Mouse (Mus musculus) hematopoietic stem cell, adult 5-6 weeks (primary cell): Measurements from ENCODE around the gene Cryab. TPM values are rescaled to one million over a fixed set of nuclear protein-coding genes. Genes with fewer than 3 reads are reported as not detected.

ENCODE experiments used
- ATAC-seq, 2 experiments: fragments of 125-278 bp in 1 of 2; replicated peaks in 1 of 2; 2 replicates each; pipeline ENCODE4 v1.8.0; 2016 to 2017; ENCODE audit warnings: inconsistent platforms in 2 of 2, mild to moderate bottlenecking in 2 of 2, moderate number of reproducible peaks in 2 of 2, low read depth in 1 of 2, moderate TSS enrichment in 1 of 2; ENCODE audit not compliant: low FRiP score in 2 of 2, poor library complexity in 2 of 2, severe bottlenecking in 2 of 2, insufficient read depth in 1 of 2, low TSS enrichment in 1 of 2
- total RNA-seq: library from RNA; stranded (forward); fragments of 172-1452, 232-1000 nt; gene quantifications from 2 replicates; pipeline ENCODE4 v1.2.3, GENCODE M21; 2017

Gene Cryab
- total RNA-seq, 1 experiment from 2014 or later, result 0.84 TPM

DNA sequence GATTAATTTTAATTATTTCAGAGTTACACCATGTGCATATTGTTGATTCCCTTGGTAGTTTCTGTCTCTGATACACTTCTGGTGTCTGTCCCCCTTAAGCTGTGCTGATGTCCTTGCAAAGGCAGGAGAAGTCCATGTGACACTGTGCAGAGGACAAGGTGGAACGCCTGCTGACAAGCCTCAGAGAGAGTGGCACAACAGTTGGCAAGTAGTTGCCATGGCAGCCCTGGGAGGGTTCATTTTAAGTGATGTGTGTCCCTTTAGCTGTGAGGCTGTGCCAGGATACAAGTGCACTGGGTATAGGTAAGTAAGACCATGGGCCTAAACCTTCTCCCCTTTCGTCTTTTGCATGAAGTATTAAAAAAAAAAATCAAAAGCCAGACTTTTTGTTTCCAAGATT lies 18.9 kb downstream of the Cryab start:
- ATAC-seq, result no peak

DNA sequence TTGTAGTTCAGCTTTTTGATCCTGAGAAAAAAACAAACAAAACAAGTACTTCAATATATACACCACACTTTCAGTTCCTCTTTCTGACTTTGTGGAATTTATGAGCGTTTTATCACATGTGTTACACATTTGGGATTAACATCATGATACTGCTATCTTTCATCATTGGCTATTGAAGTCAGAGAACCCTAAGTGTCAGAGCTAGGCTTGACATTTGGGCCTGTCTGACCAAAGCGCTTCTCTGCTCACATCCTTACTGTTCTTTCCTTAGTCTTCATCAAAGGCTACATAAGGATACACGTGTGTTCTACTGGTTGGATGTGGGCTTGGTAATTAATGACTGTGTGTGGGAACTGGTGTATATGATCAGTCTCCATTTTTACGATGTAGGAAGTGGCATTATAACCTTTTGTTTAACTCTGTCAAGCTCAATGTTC lies 22.9 kb downstream of the Cryab start:
- peak; percentile 51 to 62 for ATAC-seq

GRCm38 (mm10) chr9:50774991-50775612 lies 24.0 kb downstream of the Cryab start, which contains the start of the genes Alg9 and 1110032A03Rik:
Gene Alg9, plus strand, starts transcription at chr9:50775019.
Gene 1110032A03Rik, minus strand, starts transcription at chr9:50775520.
- peak; percentile 63 to 75 for ATAC-seq

GRCm38 (mm10) chr9:50775662-50776126 lies 24.6 kb downstream of the Cryab start:
- peak; percentile 17 to 42; a peak in 1 of 4 replicates for ATAC-seq

- ATAC-seq, result no peak
These were observed 25.1 kb downstream of the Cryab start for GRCm38 (mm10) chr9:50776162-50776760.

GRCm38 (mm10) chr9:50782155-50782554 lies 31.0 kb downstream of the Cryab start:
- ATAC-seq, result peak in 1 of 2 experiments; percentile 53; a peak in 1 of 4 replicates

GRCm38 (mm10) chr9:50795266-50795665 lies 44.1 kb downstream of the Cryab start:
- ATAC-seq, result no peak

- ATAC-seq, result no peak
These were observed 45.7 kb downstream of the Cryab start for GRCm38 (mm10) chr9:50796776-50797175.

GRCm38 (mm10) chr9:50797641-50798040 lies 46.5 kb downstream of the Cryab start:
- no peak for ATAC-seq

DNA sequence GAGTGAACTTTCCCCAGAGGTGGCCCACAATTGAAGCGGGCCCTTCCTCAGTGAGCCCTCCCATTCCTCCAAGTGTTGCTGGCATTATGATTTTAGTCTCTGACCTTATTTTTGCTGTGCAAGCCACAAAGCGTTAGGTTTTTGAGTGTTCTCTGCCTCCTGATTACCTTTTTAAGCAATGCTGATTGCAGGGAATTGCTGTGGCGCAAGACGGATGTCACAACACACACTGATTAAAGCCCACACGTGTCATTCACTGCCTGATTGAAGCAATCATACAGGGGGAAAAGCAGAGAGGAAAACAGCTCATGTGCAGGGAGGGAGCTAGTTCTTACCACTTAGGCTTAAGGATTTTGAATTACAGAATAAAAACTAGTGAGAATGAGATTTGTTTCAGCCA lies 47.2 kb downstream of the Cryab start:
- ATAC-seq, result no peak; a peak in 1 of 4 replicates

- ATAC-seq, result peak; percentile 67 to 78; a peak in 3 of 4 replicates
These were observed 49.9 kb downstream of the Cryab start for GRCm38 (mm10) chr9:50800985-50801384.

DNA sequence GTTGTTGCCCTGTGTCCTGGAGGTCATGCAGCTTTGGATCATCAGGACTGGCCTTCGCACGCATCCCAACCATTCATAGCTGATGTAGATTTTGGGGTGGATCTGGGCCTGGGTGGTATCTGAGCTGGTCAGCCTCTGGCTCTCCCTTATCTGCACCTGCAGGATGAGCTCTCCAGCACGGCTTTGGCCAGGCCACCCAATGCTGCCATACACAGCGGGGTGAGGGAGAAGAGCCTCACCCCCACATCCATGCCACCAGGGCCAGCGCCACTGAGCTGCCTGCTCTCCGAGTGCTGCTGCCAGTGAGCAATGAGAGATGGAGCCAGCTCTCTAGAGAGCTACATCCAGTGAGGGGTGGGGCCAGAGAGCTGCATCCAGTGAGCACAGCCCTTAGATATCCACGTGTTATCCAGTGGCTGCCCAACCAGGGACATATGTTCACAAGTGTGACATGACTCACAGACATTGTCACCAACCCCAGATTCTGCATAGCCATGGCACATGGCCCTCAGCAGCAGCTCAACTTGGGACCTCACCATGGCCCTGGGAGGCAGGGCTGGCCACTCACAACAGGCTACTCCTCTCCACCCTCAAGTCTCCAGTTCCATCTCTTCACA lies 52.0 kb downstream of the Cryab start:
- peak in 1 of 2 experiments; percentile 50; a peak in 2 of 4 replicates for ATAC-seq

Other genes with a start within 250 kb of the Cryab start
- 91.9 and 128 TPM in 2 replicates for gene Pts, start 222.6 kb upstream of the Cryab start, total RNA-seq
- gene Il18, start 196.5 kb upstream of the Cryab start, total RNA-seq, result 29.5 and 36.7 TPM in 2 replicates
- gene Bco2, start 196.1 kb upstream of the Cryab start, total RNA-seq, result 3.8 and 4.4 TPM in 2 replicates
- gene Tex12, start 190.0 kb upstream of the Cryab start, total RNA-seq, result not detected in 2 replicates
- gene Sdhd, start 147.5 kb upstream of the Cryab start, total RNA-seq, result 142 and 154 TPM in 2 replicates
- 123 and 162 TPM in 2 replicates for gene Timm8b, start 147.4 kb upstream of the Cryab start, total RNA-seq
- gene Pih1d2, start 134.0 kb upstream of the Cryab start, total RNA-seq, result 0.56 and 4.6 TPM in 2 replicates
- 43.5 and 73.0 TPM in 2 replicates for gene Nkapd1, start 133.9 kb upstream of the Cryab start, total RNA-seq
- gene Dlat, start 91.5 kb upstream of the Cryab start, total RNA-seq, result 30.7 and 33.5 TPM in 2 replicates
- gene Dixdc1, start 11.8 kb upstream of the Cryab start, total RNA-seq, result 0.99 and 2.3 TPM in 2 replicates
- gene 2310030G06Rik, start 4.8 kb upstream of the Cryab start, total RNA-seq, result not detected in 2 replicates
- gene Hspb2, start 1.0 kb downstream of the Cryab start, total RNA-seq, result not detected in 2 replicates
- 8.8 and 8.9 TPM in 2 replicates for gene Fdxacb1, start 16.9 kb downstream of the Cryab start, total RNA-seq
- 18.0 and 18.2 TPM in 2 replicates for gene Alg9, start 23.7 kb downstream of the Cryab start, total RNA-seq
- 22.5 and 37.0 TPM in 2 replicates for gene 1110032A03Rik, start 24.2 kb downstream of the Cryab start, total RNA-seq
- gene Ppp2r1b, start 94.0 kb downstream of the Cryab start, total RNA-seq, result 38.7 and 40.3 TPM in 2 replicates